Mouse (Mus musculus) monocyte, adult 5-6 weeks (primary cell): ENCODE measurements around the gene Dab2ip. TPM values are rescaled to one million over a fixed set of nuclear protein-coding genes. Genes with fewer than 3 reads are reported as not detected.

Source experiments
- ATAC-seq: fragments of 153-309, 156-312 bp; replicated peaks from 2 replicates; pipeline ENCODE4 v1.8.0; 2017; ENCODE audit warnings: mild to moderate bottlenecking; ENCODE audit not compliant: low TSS enrichment, insufficient number of reproducible peaks, severe bottlenecking, poor library complexity, low FRiP score
- total RNA-seq: library from RNA; stranded (forward); fragments of 200-1000, 200-491, 200-594 nt; gene quantifications from 3 replicates; pipeline ENCODE4 v1.2.3, GENCODE M21; 2017

Dab2ip gene
- total RNA-seq, 1 experiment from 2014 or later: 5.5 TPM

- ATAC-seq: no peak
Measured at GRCm38 (mm10) chr2:35691257-35692049, 133.4 kb downstream of the Dab2ip start.

- ATAC-seq: no peak
Measured at GRCm38 (mm10) chr2:35692272-35692900, 134.3 kb downstream of the Dab2ip start.

GRCm38 (mm10) chr2:35693037-35693436 is 135.0 kb downstream of the Dab2ip start:
- ATAC-seq: no peak

- no peak for ATAC-seq
Measured at GRCm38 (mm10) chr2:35694111-35694510, 136.0 kb downstream of the Dab2ip start.

- ATAC-seq: no peak
Measured at GRCm38 (mm10) chr2:35696193-35696541, 138.1 kb downstream of the Dab2ip start.

- no peak for ATAC-seq
Measured at GRCm38 (mm10) chr2:35696542-35697391, 138.7 kb downstream of the Dab2ip start.

- no peak for ATAC-seq
Measured at GRCm38 (mm10) chr2:35697768-35698167, 139.7 kb downstream of the Dab2ip start.

- no peak for ATAC-seq
Measured at GRCm38 (mm10) chr2:35700966-35701365, 142.9 kb downstream of the Dab2ip start.

GRCm38 (mm10) chr2:35702001-35702400 is 143.9 kb downstream of the Dab2ip start:
- ATAC-seq: no peak

- ATAC-seq: no peak
Measured at GRCm38 (mm10) chr2:35702608-35703007, 144.5 kb downstream of the Dab2ip start.

GRCm38 (mm10) chr2:35703241-35703640 is 145.2 kb downstream of the Dab2ip start:
- no peak for ATAC-seq

GRCm38 (mm10) chr2:35712611-35713010 is 154.5 kb downstream of the Dab2ip start:
- no peak for ATAC-seq

GRCm38 (mm10) chr2:35713460-35713859 is 155.4 kb downstream of the Dab2ip start:
- ATAC-seq: no peak

GRCm38 (mm10) chr2:35714742-35715167 is 156.7 kb downstream of the Dab2ip start:
- ATAC-seq: no peak

GRCm38 (mm10) chr2:35715485-35715884 is 157.4 kb downstream of the Dab2ip start:
- no peak for ATAC-seq

- no peak for ATAC-seq
Measured at GRCm38 (mm10) chr2:35716175-35716574, 158.1 kb downstream of the Dab2ip start.

GRCm38 (mm10) chr2:35718003-35718500 is 160.0 kb downstream of the Dab2ip start:
- no peak for ATAC-seq

- ATAC-seq: no peak
Measured at GRCm38 (mm10) chr2:35718662-35719061, 160.6 kb downstream of the Dab2ip start.
